Mouse (Mus musculus) embryonic facial prominence, embryonic 13.5 days (tissue): Measurements from ENCODE around the gene Atp8b4. TPM values are rescaled to one million over a fixed set of nuclear protein-coding genes. Genes with fewer than 3 reads are reported as not detected.

Experiments used
- ATAC-seq: fragments of 200-750 bp; cut with Nextera tagmentation; 2 replicates; pipeline ENCODE4 v1.8.0; 2017; ENCODE audit warnings: low read depth; ENCODE audit not compliant: insufficient number of reproducible peaks, insufficient read depth, low FRiP score, low TSS enrichment
- H3K27ac ChIP-seq: fragments of 300-500 bp; sonication (generic); 2 replicates; pipeline ENCODE4 v1.5.1; 2015; ENCODE audit warnings: moderate library complexity, mild to moderate bottlenecking, inconsistent platforms
- H3K27me3 ChIP-seq: fragments of 300-500 bp; sonication (generic); 2 replicates; pipeline ENCODE4 v1.6.1; 2015; ENCODE audit warnings: mild to moderate bottlenecking, inconsistent platforms
- H3K36me3 ChIP-seq: fragments of 300-500 bp; sonication (generic); 2 replicates; pipeline ENCODE4 v1.6.1; 2015; ENCODE audit warnings: mild to moderate bottlenecking, inconsistent platforms
- H3K4me1 ChIP-seq: fragments of 300-500 bp; sonication (generic); 2 replicates; pipeline ENCODE4 v1.6.1; 2015; ENCODE audit warnings: inconsistent platforms
- H3K4me2 ChIP-seq: fragments of 300-500 bp; sonication (generic); 2 replicates; pipeline ENCODE4 v1.6.1; 2015; ENCODE audit warnings: moderate library complexity, mild to moderate bottlenecking, inconsistent platforms
- H3K4me3 ChIP-seq: fragments of 300-500 bp; sonication (generic); 2 replicates; pipeline ENCODE4 v1.5.1; 2015; ENCODE audit warnings: mild to moderate bottlenecking, inconsistent platforms
- H3K9ac ChIP-seq: fragments of 300-500 bp; sonication (generic); 2 replicates; pipeline ENCODE4 v1.6.1; 2015; ENCODE audit warnings: mild to moderate bottlenecking, inconsistent platforms
- H3K9me3 ChIP-seq: fragments of 300-500 bp; sonication (generic); 2 replicates; pipeline ENCODE4 v1.6.1; 2016; ENCODE audit warnings: inconsistent platforms
- WGBS: fragments of 180-500 bp; shearing (Covaris S2); methylation state at CpG from one replicate; pipeline ENCODE4 v1.1.7; 2015; ENCODE audit warnings: mixed read lengths; 5-methylcytosine and 5-hydroxymethylcytosine counted together
- polyA plus RNA-seq: library from polyadenylated mRNA; unstranded; fragments of >200 nt; fragmentation: Nextera tagmentation; extraction: Ambion mirVana; gene quantifications from 2 replicates; pipeline ENCODE4 v1.2.1, GENCODE M21; 2015

Gene Atp8b4
- polyA plus RNA-seq, 1 experiment from 2014 or later: 0.63 TPM

DNA sequence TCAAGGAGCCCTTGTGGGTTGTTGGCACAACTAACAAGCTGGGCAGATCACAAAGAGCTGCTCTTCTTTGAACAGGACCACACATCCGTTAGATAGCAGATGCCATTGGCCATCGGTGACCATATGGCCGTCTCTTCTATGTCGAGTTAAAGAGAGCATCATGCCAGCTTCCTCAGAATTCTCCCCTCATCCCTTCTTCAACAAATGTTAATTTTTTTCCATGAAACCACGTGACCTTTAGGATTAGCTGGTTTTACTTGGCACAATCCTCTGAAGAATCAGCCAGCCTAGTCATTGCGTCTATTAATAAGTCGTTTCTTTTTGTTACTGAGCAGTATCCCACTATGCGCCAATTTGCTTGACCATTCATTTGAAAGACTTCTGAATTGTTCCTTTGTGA lies 75.8 kb downstream of the Atp8b4 start:
- Histone ChIP-seq H3K27ac (no peak overlapping the region), H3K4me3 (no peak overlapping the region), H3K36me3 (no peaks in the 10 kb centered on the region), H3K4me2 (no peak overlapping the region), H3K9ac (no peak overlapping the region), H3K27me3 (no peaks in the 10 kb centered on the region), H3K4me1 (no peaks in the 10 kb centered on the region), H3K9me3 (no peaks in the 10 kb centered on the region)
- no peak for ATAC-seq
- 86% methylated on average over 8 of the region's 8 CpGs for WGBS

- H3K27me3 ChIP-seq: no peaks in the 10 kb centered on the region
- H3K9me3 ChIP-seq: no peaks in the 10 kb centered on the region
- no peaks in the 10 kb centered on the region for H3K4me1 ChIP-seq
- no peak for ATAC-seq
- no peaks in the 10 kb centered on the region for H3K36me3 ChIP-seq
- no peak overlapping the region for H3K9ac ChIP-seq
- H3K4me3 ChIP-seq: no peak overlapping the region
- WGBS: 97% methylated on average over 2 of the region's 2 CpGs
- no peak overlapping the region for H3K4me2 ChIP-seq
- H3K27ac ChIP-seq: no peak overlapping the region
Measured at GRCm38 (mm10) chr2:126420901-126421300, 79.6 kb downstream of the Atp8b4 start.

DNA sequence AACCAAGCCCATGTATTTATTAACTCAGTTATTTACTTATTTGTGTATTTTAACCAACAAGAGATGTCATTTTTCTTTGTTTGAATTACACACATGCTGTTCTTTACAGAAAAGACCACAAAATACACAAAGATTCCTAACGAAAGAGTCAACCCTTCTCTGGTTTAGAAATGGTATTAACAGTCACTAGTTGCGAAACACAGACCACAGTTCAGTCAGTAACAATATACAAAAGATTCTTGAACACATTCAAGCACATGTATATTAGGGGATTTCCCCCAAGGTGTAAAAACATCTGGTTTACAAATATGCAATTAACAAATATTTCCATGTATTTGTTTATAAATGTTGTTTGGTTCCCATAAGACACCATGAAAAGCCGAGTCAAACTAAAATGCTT lies 81.6 kb downstream of the Atp8b4 start:
- Histone ChIP-seq H3K4me1 (no peaks in the 10 kb centered on the region), H3K27me3 (no peaks in the 10 kb centered on the region), H3K9me3 (no peaks in the 10 kb centered on the region), H3K4me2 (no peak overlapping the region), H3K4me3 (no peak overlapping the region), H3K9ac (no peak overlapping the region), H3K36me3 (no peaks in the 10 kb centered on the region), H3K27ac (no peak overlapping the region)
- no peak for ATAC-seq
- 86% methylated on average over 3 of the region's 3 CpGs for WGBS

DNA sequence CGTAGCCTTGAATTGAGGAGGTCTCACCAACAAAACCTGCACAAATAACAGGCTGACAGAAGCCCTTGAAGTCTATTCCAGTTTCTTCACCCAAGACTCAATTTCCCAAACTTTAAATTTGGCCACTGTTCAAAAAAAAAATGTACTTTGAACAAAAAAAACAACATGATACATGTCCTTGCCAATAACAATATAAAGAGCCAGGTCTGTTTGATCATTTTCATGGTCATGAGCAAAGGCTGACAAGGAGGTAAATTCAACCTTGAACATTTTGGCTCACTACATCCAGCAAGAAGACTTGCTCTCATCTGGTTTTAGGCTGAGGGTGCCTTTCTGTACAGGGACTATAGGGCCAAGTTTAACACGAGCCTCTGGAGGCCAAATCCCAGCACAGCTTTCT lies 83.7 kb downstream of the Atp8b4 start:
- no peaks in the 10 kb centered on the region for H3K36me3 ChIP-seq
- H3K9me3 ChIP-seq: no peaks in the 10 kb centered on the region
- H3K4me3 ChIP-seq: no peak overlapping the region
- H3K9ac ChIP-seq: no peak overlapping the region
- no peak overlapping the region for H3K27ac ChIP-seq
- no peak overlapping the region for H3K4me2 ChIP-seq
- WGBS: 74% methylated on average over 2 of the region's 2 CpGs
- ATAC-seq: no peak
- no peaks in the 10 kb centered on the region for H3K27me3 ChIP-seq
- no peaks in the 10 kb centered on the region for H3K4me1 ChIP-seq

DNA sequence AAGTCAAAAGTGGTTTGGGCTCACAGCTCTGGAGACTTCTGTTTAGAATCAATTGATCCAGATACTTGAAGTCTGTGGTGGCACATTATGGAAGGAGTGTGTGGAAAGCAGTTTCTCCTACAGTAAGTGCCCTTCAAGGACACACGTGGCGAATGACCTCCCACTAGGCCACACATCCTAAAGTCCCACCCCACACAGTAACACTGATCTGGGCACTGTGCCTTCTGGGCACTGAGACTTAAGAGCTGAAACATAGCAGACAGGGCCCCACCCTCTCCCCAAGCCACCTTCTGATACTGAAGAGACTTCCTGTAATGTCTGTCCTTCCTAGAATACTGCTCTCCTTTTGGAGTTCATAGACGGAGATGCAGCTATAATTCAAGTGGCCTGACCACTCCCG lies 84.5 kb downstream of the Atp8b4 start:
- 64% methylated on average over 4 of the region's 4 CpGs for whole genome bisulfite sequencing
- H3K9me3 ChIP-seq: no peaks in the 10 kb centered on the region
- H3K9ac ChIP-seq: no peak overlapping the region
- H3K4me3 ChIP-seq: no peak overlapping the region
- H3K27me3 ChIP-seq: no peaks in the 10 kb centered on the region
- no peaks in the 10 kb centered on the region for H3K4me1 ChIP-seq
- no peak for ATAC-seq
- H3K4me2 ChIP-seq: no peak overlapping the region
- no peaks in the 10 kb centered on the region for H3K36me3 ChIP-seq
- H3K27ac ChIP-seq: no peak overlapping the region

DNA sequence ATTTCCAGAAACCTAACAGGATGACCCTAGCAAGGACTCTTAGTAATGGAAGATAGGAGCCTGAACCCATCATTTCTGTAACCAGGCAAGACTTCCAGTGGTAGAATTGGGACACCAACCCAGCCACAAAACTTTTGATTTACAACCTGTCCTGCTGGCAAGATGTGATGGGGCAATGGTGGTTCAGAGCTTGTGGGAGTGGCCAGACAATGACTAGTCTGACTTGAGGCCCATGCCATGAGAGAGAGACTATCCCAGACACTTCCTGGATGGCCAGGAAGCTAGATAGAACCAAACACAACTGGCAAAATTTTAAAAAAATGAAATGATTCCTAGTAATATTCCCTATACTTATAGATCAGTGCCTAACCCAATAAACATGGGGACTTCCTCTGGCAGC lies 87.7 kb downstream of the Atp8b4 start:
- no peak overlapping the region for H3K4me2 ChIP-seq
- H3K9me3 ChIP-seq: no peaks in the 10 kb centered on the region
- H3K4me3 ChIP-seq: no peak overlapping the region
- no peak for ATAC-seq
- no peak overlapping the region for H3K27ac ChIP-seq
- H3K4me1 ChIP-seq: no peaks in the 10 kb centered on the region
- H3K36me3 ChIP-seq: no peaks in the 10 kb centered on the region
- no peaks in the 10 kb centered on the region for H3K27me3 ChIP-seq
- H3K9ac ChIP-seq: no peak overlapping the region

DNA sequence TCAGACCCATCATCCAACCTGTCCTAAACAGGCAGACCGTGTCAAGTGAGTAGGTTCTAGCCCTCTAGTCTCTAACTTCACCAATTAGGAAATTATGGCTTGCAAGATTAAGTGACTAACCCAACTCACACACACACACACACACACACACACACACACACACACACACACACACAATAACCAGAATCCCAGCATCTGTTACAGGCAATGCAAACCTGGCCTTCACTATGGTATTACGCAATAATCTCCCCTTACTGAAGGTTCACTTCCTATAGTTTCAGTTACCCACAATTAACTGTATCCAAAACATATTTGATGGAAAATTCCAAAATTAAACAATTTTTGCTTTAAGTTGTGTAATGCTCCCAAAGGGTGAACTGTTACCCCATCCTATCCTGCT lies 101.0 kb downstream of the Atp8b4 start:
- Histone ChIP-seq H3K9me3 (no peaks in the 10 kb centered on the region), H3K36me3 (no peaks in the 10 kb centered on the region), H3K27me3 (no peaks in the 10 kb centered on the region), H3K4me1 (no peaks in the 10 kb centered on the region), H3K4me2 (no peak overlapping the region), H3K4me3 (no peak overlapping the region), H3K9ac (no peak overlapping the region), H3K27ac (no peak overlapping the region)
- 90% methylated on average over 2 of the region's 2 CpGs for WGBS
- ATAC-seq: no peak

DNA sequence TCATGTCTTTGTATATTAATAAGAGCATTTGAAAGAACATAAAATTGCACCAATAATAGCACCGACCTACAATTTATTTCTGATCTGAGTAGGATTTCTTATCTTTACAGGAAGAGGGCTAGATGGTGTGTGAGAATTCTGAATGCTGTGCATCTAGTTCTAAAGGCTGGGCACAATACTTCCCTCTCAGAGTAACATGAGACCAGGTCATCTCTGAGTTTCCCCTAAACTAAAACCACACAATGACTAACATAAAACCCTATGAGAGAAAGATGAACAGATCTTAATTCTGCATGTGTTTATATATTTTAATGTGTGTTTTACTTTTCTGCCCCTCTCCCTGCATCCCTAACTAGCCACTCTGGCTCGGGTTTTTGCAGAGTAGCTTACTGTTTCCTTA lies 101.5 kb downstream of the Atp8b4 start:
- 59% methylated on average over 2 of the region's 2 CpGs for WGBS
- no peak for ATAC-seq

GRCm38 (mm10) chr2:126398216-126398615 lies 102.3 kb downstream of the Atp8b4 start:
- ATAC-seq: no peak
- H3K4me3 ChIP-seq: no peak overlapping the region
- WGBS: 75% methylated on average over 2 of the region's 2 CpGs
- H3K27me3 ChIP-seq: no peaks in the 10 kb centered on the region
- H3K4me1 ChIP-seq: no peaks in the 10 kb centered on the region
- H3K4me2 ChIP-seq: no peak overlapping the region
- no peaks in the 10 kb centered on the region for H3K36me3 ChIP-seq
- no peak overlapping the region for H3K27ac ChIP-seq
- no peaks in the 10 kb centered on the region for H3K9me3 ChIP-seq
- H3K9ac ChIP-seq: no peak overlapping the region

More for the DNA sequence above, 101.5 kb downstream of the Atp8b4 start:
- Histone ChIP-seq H3K9me3 (no peaks in the 10 kb centered on the region), H3K4me1 (no peaks in the 10 kb centered on the region), H3K9ac (no peak overlapping the region), H3K36me3 (no peaks in the 10 kb centered on the region), H3K27me3 (no peaks in the 10 kb centered on the region), H3K27ac (no peak overlapping the region), H3K4me3 (no peak overlapping the region), H3K4me2 (no peak overlapping the region)

GRCm38 (mm10) chr2:126397513-126397912 lies 103.0 kb downstream of the Atp8b4 start:
- no peaks in the 10 kb centered on the region for H3K27me3 ChIP-seq
- H3K27ac ChIP-seq: no peak overlapping the region
- no peak overlapping the region for H3K4me2 ChIP-seq
- 81% methylated on average over 8 of the region's 8 CpGs for WGBS
- H3K36me3 ChIP-seq: no peaks in the 10 kb centered on the region
- H3K9ac ChIP-seq: no peak overlapping the region
- no peak for ATAC-seq
- no peaks in the 10 kb centered on the region for H3K4me1 ChIP-seq
- no peak overlapping the region for H3K4me3 ChIP-seq
- H3K9me3 ChIP-seq: no peaks in the 10 kb centered on the region

DNA sequence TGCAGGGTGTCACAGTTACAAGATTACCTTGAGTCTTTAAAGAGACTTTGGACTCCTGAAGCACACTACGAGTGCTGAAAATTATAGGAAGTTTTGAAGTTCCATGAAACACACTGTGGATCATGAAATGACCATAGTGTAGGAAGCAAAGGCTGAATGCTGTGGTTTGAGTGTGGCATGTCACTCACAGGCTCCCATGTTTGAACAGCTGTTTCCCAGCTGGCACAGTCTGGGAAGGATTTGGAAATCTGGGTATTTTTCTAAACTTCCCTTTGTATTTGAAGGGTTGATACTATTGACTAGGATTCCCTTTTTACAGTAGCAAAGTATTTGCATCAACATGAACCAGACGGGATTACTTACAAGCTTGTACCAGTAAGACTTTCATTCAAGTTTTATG lies 105.5 kb downstream of the Atp8b4 start:
- Histone ChIP-seq H3K36me3 (no peaks in the 10 kb centered on the region), H3K27me3 (no peaks in the 10 kb centered on the region), H3K27ac (no peak overlapping the region), H3K4me1 (no peaks in the 10 kb centered on the region), H3K4me3 (no peak overlapping the region), H3K9ac (no peak overlapping the region), H3K4me2 (no peak overlapping the region), H3K9me3 (no peaks in the 10 kb centered on the region)
- ATAC-seq: no peak
- 65% methylated on average over 2 of the region's 2 CpGs for WGBS

DNA sequence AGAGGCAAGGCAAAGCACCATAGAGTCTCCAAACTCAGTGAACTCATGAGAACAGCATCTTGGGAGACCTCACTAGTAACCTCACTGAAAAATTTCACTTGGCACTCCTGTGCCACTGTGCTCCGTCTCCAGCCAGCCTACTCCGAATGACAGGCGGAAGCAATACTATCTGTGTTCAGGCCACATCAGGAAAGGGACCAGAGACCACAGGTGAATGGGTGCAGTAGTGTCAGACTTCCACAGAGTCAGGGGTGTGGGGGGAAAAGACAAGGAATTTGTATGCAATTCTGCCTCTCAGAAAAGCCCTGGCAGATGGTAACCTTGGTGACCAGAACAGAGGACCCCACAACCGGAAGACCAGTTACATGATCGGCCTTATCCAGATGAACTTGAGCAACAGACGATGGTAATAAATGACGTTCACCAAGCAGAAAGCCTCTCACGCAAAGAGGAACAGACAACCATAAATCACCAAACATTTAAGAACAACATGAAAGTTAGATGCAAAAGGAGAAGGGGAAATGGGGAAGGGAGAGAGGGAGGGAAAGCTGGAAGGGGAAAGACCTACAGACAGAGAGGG lies 112.9 kb downstream of the Atp8b4 start:
- Histone ChIP-seq H3K9ac (no peak overlapping the region), H3K27ac (no peak overlapping the region), H3K4me3 (no peak overlapping the region), H3K36me3 (no peaks in the 10 kb centered on the region), H3K27me3 (no peaks in the 10 kb centered on the region), H3K9me3 (no peaks in the 10 kb centered on the region), H3K4me1 (no peaks in the 10 kb centered on the region), H3K4me2 (no peak overlapping the region)
- WGBS: 85% methylated on average over 8 of the region's 8 CpGs
- no peak for ATAC-seq

GRCm38 (mm10) chr2:126386056-126386455 lies 114.4 kb downstream of the Atp8b4 start:
- Histone ChIP-seq H3K36me3 (no peaks in the 10 kb centered on the region), H3K4me3 (no peak overlapping the region), H3K27ac (no peak overlapping the region), H3K4me2 (no peak overlapping the region), H3K4me1 (no peaks in the 10 kb centered on the region), H3K27me3 (no peaks in the 10 kb centered on the region), H3K9me3 (no peaks in the 10 kb centered on the region), H3K9ac (no peak overlapping the region)
- ATAC-seq: no peak
